Mouse (Mus musculus): ENCODE measurements around the gene Notch2. TPM values are rescaled to one million over a fixed set of nuclear protein-coding genes. Genes with fewer than 3 reads are reported as not detected.
A peak's percentile ranks its signal among the peaks of the same experiment; 100 is the strongest.
"Not testable (repeated sequence)": the region's sequence is repeated elsewhere in the genome, so short reads cannot be mapped to it uniquely, and the experiment has no call there.

Gene Notch2
- total and polyA plus RNA-seq, 2 experiments from 2014 or later, result 6.1 to 22.8 TPM

DNA sequence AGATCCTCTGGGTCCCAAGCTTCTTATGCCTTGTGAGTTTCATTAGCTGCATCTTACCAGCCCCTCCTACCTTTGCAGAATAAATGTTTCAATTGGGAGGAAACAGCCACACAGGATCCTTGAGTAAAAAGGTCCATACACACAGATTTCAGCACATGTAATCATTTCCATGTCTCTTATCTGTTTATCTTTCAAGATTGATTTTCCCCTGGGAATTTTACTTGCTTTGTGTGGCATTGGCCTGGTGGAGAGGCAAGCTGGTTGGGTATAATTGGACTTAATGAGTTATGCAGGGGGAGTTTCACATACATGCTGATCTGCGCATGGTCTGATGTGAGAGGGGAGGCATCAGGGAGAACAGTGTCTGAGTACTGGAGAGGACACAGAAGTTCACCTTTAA, 36.3 kb downstream of the Notch2 start:
- Histone ChIP-seq H3K9ac (replicated peaks; ENCODE audit: low read length, poor library complexity, severe bottlenecking) (no peak overlapping the region), H3K27ac (ENCODE audit: low read depth, low read length) (no peak overlapping the region), H3K9me3 (ENCODE audit: low read length) (no peaks in the 10 kb centered on the region), H3K27me3 (ENCODE audit: insufficient read depth, low read length) (no peaks in the 10 kb centered on the region), H3K36me3 (ENCODE audit: insufficient read depth, low read length) (no peaks in the 10 kb centered on the region), H3K4me3 (ENCODE audit: low read depth, low read length) (no peak overlapping the region), H3K4me2 (ENCODE audit: low read depth, low read length, poor library complexity, severe bottlenecking) (no peak overlapping the region), H3K4me1 (ENCODE audit: insufficient read depth, low read length) (no peaks in the 10 kb centered on the region)
- ATAC-seq (ENCODE audit: low FRiP score) (no peak), DNase-seq (ENCODE audit: low spot score) (no peak)
- no peak for TF ChIP-seq CTCF (IDR thresholded peaks at IDR 0.05)
- WGBS, result 92% methylated on average over 1 of the region's 1 CpGs

DNA sequence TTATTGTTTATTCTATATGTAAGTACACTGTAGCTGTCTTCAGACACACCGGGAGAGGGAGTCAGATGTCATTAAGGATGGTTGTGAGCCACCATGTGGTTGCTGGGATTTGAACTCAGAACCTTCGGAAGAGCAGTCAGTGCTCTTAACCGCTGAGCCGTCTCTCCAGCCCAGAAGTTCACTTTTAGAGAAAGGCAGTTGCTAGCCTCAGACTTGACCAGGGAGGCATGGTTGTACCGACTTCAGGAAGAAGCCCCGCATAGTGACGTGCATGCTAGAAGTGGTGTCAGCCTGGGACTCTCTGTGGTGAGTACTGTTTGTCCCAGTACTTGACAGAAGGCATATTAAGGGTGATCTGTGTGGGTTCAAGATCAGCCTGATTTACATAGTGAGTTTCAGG, 36.8 kb downstream of the Notch2 start:
- H3K27me3 ChIP-seq (ENCODE audit: insufficient read depth, low read length); ATAC-seq (ENCODE audit: low FRiP score); H3K9me3 ChIP-seq (ENCODE audit: low read length); H3K4me2 ChIP-seq (ENCODE audit: low read depth, low read length, poor library complexity, severe bottlenecking); H3K27ac ChIP-seq (ENCODE audit: low read depth, low read length); DNase-seq (ENCODE audit: low spot score); H3K36me3 ChIP-seq (ENCODE audit: insufficient read depth, low read length); H3K9ac ChIP-seq (replicated peaks; ENCODE audit: low read length, poor library complexity, severe bottlenecking); H3K4me1 ChIP-seq (ENCODE audit: insufficient read depth, low read length); H3K4me3 ChIP-seq (ENCODE audit: low read depth, low read length): not testable (repeated sequence)
- 89% methylated on average over 7 of the region's 7 CpGs for WGBS

DNA sequence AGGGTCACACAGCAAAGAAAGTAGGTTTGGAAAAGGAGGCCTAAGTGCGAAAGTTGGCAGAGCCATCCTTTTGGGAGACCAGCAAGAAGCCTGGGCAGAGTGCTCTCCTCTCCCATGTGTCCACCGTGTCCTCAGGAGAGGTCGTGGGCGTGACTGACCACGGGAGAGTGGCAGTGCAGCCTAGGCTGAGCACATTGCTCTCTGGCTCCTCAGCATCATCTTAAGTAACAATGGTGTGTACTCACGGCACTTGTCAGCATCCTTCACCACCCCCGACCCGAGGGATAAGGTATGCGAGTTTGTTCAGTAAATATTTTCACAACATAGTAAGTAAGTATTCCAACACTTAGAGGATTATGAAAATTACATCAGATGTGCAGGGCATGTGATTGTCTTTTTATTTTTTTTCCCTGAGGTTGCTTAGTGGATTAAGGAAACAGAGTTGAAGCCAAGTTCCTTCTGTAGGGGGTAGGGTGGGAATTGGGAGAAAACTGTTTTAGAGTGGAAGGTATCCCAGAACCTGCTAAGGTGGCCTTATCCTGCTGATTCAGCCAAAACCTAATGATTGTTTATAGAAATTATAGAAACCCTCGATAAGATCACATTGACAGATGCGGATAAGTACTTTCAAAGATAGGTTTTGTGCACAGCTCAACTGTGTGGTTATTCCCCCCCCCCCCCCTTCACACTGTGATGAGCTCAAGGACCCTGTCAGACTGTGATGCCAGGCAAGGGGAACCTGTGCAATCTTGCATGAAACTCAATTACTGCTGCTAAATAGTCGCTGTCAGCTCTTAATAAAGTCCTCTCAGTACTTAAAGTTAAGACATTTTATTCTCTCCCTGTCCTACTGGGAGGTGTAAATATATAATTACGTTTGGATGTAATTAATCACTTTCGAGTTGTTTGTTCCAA, 37.4 kb downstream of the Notch2 start:
- DNase-seq (ENCODE audit: low spot score), result peak; percentile 54
- no peaks in the 10 kb centered on the region for H3K36me3 ChIP-seq (ENCODE audit: insufficient read depth, low read length)
- H3K4me2 ChIP-seq (ENCODE audit: low read depth, low read length, poor library complexity, severe bottlenecking), result no peak overlapping the region
- no peak for TF ChIP-seq CTCF (IDR thresholded peaks at IDR 0.05)
- no peak for ATAC-seq (ENCODE audit: low FRiP score)
- H3K9ac ChIP-seq (replicated peaks; ENCODE audit: low read length, poor library complexity, severe bottlenecking), result no peak overlapping the region
- H3K27me3 ChIP-seq (ENCODE audit: insufficient read depth, low read length), result no peaks in the 10 kb centered on the region
- no peak overlapping the region for H3K27ac ChIP-seq (ENCODE audit: low read depth, low read length)
- WGBS, result 49% methylated on average over 14 of the region's 14 CpGs
- H3K9me3 ChIP-seq (ENCODE audit: low read length), result no peaks in the 10 kb centered on the region
- H3K4me3 ChIP-seq (ENCODE audit: low read depth, low read length), result no peak overlapping the region
- H3K4me1 ChIP-seq (ENCODE audit: insufficient read depth, low read length), result no peaks in the 10 kb centered on the region

DNA sequence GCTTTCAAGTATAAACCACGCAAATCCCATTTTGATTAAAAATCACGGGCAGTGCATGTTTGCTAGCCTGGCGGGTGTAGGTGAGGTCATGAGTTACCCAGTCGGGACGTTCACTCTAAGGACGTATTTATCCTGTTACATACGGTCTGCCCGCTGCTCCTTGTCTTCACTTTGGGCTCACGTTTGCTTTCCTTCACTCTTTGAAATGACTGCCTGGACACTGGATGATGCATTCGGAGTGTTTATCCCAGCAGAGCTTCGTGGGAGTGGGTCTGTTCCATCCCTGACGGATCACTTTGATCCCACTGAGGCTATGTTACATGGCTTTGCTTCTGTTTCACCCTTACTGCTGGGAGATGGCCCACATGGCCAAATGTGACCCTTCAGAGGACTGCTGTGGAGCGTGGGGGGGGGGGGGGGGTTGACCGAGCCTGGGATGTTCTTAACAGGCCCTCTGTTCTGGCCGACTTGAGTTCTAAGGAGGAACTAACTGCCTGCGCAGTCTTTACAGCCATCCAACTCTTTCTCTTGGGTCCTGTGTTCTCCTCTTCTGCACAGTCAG, 38.2 kb downstream of the Notch2 start:
- 30% methylated on average over 16 of the region's 16 CpGs for WGBS
- Histone ChIP-seq H3K36me3 (ENCODE audit: insufficient read depth, low read length) (no peaks in the 10 kb centered on the region), H3K27me3 (ENCODE audit: insufficient read depth, low read length) (no peaks in the 10 kb centered on the region), H3K27ac (ENCODE audit: low read depth, low read length) (no peak overlapping the region), H3K9me3 (ENCODE audit: low read length) (no peaks in the 10 kb centered on the region), H3K4me3 (ENCODE audit: low read depth, low read length) (no peak overlapping the region), H3K9ac (replicated peaks; ENCODE audit: low read length, poor library complexity, severe bottlenecking) (no peak overlapping the region), H3K4me1 (ENCODE audit: insufficient read depth, low read length) (no peaks in the 10 kb centered on the region), H3K4me2 (ENCODE audit: low read depth, low read length, poor library complexity, severe bottlenecking) (no peak overlapping the region)
- TF ChIP-seq CTCF (IDR thresholded peaks at IDR 0.05), result no peak
- no peak for DNase-seq (ENCODE audit: low spot score)
- ATAC-seq (ENCODE audit: low FRiP score), result no peak

DNA sequence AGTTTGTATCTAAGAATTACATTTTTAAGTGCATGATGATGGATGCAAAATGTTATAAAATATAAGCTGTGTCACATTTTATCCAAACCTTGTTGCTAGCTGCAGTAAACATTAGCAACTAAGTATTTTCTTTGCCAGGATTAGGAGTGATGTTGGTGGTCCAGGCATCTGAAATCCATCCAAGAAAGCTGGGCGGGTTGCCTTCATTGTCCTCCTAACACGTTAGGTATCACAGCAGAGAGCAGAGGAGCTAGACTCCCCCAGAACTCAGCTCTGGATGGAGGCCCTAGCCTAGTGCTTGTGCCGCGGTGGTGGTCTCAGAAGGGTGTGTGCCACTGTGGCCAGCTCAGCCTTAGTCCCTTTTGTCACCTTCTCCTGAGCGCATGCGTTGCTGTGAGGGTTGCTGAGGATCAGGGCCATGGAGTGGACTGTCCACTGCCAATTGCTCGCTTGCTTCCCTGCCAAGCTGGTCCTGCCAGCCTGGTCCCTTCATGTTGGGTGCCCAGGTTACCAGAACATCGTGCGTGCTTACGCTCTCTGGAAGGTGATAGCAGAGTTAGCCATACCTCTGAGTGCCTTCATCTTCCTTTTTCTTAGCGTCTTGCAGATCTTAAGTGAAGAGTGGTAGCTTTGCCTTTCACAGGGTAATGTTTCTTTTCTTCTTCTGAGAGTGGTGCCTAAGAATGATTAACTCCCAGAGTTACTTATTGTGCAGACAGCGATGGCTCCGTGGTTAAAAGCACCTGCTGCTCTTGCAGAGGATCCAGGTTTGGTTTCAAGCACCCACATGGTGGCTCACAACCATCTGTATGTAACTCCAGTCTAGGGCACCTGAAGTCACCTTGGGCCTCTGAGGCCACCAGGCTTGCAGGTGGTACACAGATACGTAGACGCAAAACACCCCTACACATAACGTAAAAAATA, 39.4 kb downstream of the Notch2 start:
- H3K36me3 ChIP-seq (ENCODE audit: insufficient read depth, low read length), result no peaks in the 10 kb centered on the region
- no peak for DNase-seq (ENCODE audit: low spot score)
- no peak overlapping the region for H3K4me3 ChIP-seq (ENCODE audit: low read depth, low read length)
- no peak overlapping the region for H3K9ac ChIP-seq (replicated peaks; ENCODE audit: low read length, poor library complexity, severe bottlenecking)
- no peaks in the 10 kb centered on the region for H3K27me3 ChIP-seq (ENCODE audit: insufficient read depth, low read length)
- 80% methylated on average over 16 of the region's 16 CpGs for WGBS
- no peaks in the 10 kb centered on the region for H3K9me3 ChIP-seq (ENCODE audit: low read length)
- H3K4me1 ChIP-seq (ENCODE audit: insufficient read depth, low read length), result no peaks in the 10 kb centered on the region
- no peak overlapping the region for H3K4me2 ChIP-seq (ENCODE audit: low read depth, low read length, poor library complexity, severe bottlenecking)
- ATAC-seq (ENCODE audit: low FRiP score), result no peak
- H3K27ac ChIP-seq (ENCODE audit: low read depth, low read length), result no peak overlapping the region
- no peak for TF ChIP-seq CTCF (IDR thresholded peaks at IDR 0.05)
